Mouse (Mus musculus) forebrain, embryonic 11.5 days (tissue): ENCODE data around the gene Gm20532. TPM values are rescaled to one million over a fixed set of nuclear protein-coding genes. Genes with fewer than 3 reads are reported as not detected.

Source experiments
- ATAC-seq: fragments of 200-750 bp; cut with Nextera tagmentation; replicated peaks from 2 replicates; pipeline ENCODE4 v1.8.0; 2017; ENCODE audit warnings: moderate TSS enrichment; ENCODE audit not compliant: low FRiP score
- DNase-seq: peaks from one replicate; pipeline ENCODE4 v3.0.0-alpha.2; 2017; ENCODE audit warnings: low spot score
- H3K27ac ChIP-seq: fragments of 300-500 bp; sonication (generic); 2 replicates; pipeline ENCODE4 v1.5.1; 2014; ENCODE audit warnings: low read depth, low read length
- H3K27me3 ChIP-seq: fragments of 300-500 bp; sonication (generic); 2 replicates; pipeline ENCODE4 v1.6.1; 2014; ENCODE audit warnings: mild to moderate bottlenecking, low read length, mixed read lengths; ENCODE audit not compliant: control insufficient read depth, insufficient read depth
- H3K36me3 ChIP-seq: fragments of 300-500 bp; sonication (generic); 2 replicates; pipeline ENCODE4 v1.6.1; 2014; ENCODE audit warnings: mild to moderate bottlenecking, low read length, moderate library complexity, mixed read lengths; ENCODE audit not compliant: control insufficient read depth, insufficient read depth
- H3K4me1 ChIP-seq: fragments of 300-500 bp; sonication (generic); replicated peaks from 2 replicates; pipeline ENCODE4 v1.6.1; 2014; ENCODE audit warnings: low read length, mixed read lengths; ENCODE audit not compliant: control insufficient read depth, insufficient read depth
- H3K4me2 ChIP-seq: fragments of 300-500 bp; sonication (generic); 2 replicates; pipeline ENCODE4 v1.6.1; 2014; ENCODE audit warnings: low read depth, mild to moderate bottlenecking, low read length, moderate library complexity, mixed read lengths; ENCODE audit not compliant: severe bottlenecking
- H3K4me3 ChIP-seq: fragments of 300-500 bp; sonication (generic); 2 replicates; pipeline ENCODE4 v1.5.1; 2014; ENCODE audit warnings: low read depth, low read length
- H3K9ac ChIP-seq: fragments of 300-500 bp; sonication (generic); 2 replicates; pipeline ENCODE4 v1.6.1; 2014; ENCODE audit warnings: low read length
- H3K9me3 ChIP-seq: fragments of 300-500 bp; sonication (generic); 2 replicates; pipeline ENCODE4 v1.6.1; 2016; ENCODE audit warnings: low read length, mixed read lengths; ENCODE audit not compliant: control insufficient read depth
- WGBS: fragments of 180-500 bp; shearing (Covaris S2); extraction: QIAGEN DNeasy Blood & Tissue Kit; methylation state at CpG from one replicate; pipeline ENCODE4 v1.1.7; 2014; 5-methylcytosine and 5-hydroxymethylcytosine counted together
- polyA plus RNA-seq: library from polyadenylated mRNA; unstranded; fragments of >200 nt; fragmentation: Nextera tagmentation; extraction: Ambion mirVana; gene quantifications from 2 replicates; pipeline ENCODE4 v1.2.1, GENCODE M21; 2014

Gene Gm20532
- polyA plus RNA-seq, 1 experiment from 2014 or later = not detected

DNA sequence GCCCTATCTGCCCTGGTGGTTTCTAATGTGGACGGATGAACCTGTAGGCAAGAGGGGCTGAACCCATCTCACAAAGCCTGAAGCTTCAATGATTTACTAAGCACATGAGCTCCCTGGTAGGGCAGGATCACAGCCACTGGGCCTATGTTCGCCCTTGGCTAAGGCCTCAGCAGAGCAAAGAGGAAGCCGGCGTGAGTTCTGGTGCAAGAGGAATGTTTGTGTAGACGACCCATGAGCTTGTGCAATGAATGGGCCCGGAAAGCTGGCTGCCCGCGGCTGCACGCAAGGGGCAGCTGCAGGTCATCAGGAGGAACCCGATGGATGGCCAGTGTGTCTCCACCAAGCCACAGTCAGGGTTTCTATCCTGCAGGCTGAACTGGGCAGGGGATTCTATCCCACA, 36.6 kb upstream of the Gm20532 start:
- no peak overlapping the region for H3K27ac ChIP-seq
- WGBS = 90% methylated on average over 10 of the region's 10 CpGs
- H3K27me3 ChIP-seq = no peaks in the 10 kb centered on the region
- H3K36me3 ChIP-seq = no peaks in the 10 kb centered on the region
- H3K9ac ChIP-seq = no peak overlapping the region
- H3K9me3 ChIP-seq = no peaks in the 10 kb centered on the region
- H3K4me3 ChIP-seq = no peak overlapping the region
- H3K4me1 ChIP-seq = 0 out of 2 replicates have a peak, but pooled peaks cover 2% of the 10 kb centered on the region
- DNase-seq = no peak
- ATAC-seq = no peak
- H3K4me2 ChIP-seq = no peak overlapping the region

GRCm38 (mm10) chr2:26550205-26550604, 36.2 kb upstream of the Gm20532 start:
- no peak for DNase-seq
- WGBS = 81% methylated on average over 3 of the region's 3 CpGs
- Histone ChIP-seq H3K4me3 (no peak overlapping the region), H3K36me3 (no peaks in the 10 kb centered on the region), H3K9me3 (no peaks in the 10 kb centered on the region), H3K27me3 (no peaks in the 10 kb centered on the region), H3K4me2 (no peak overlapping the region), H3K27ac (no peak overlapping the region), H3K9ac (no peak overlapping the region), H3K4me1 (0 out of 2 replicates have a peak, but pooled peaks cover 2% of the 10 kb centered on the region)
- no peak for ATAC-seq

DNA sequence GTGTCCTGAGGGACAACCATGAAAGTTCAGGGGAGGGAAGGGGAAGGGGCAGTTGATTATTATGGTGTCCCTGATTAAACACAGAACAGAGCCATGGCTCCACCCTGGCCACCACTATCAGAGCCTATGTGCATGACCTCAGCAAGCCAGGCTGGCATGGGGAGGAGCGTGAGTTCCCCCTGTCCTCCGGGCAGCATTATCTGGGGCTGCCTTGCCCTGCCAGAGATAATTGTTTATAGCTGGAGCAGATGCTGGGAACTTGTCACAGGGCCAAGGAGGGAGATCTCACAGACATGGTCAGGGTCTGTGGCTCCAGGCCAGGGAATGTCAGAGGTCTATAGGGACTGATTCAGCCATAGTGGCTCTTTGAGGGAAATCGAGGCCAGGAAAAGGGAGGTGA, 35.7 kb upstream of the Gm20532 start:
- ATAC-seq (no peak), DNase-seq (no peak)
- Histone ChIP-seq H3K27me3 (no peaks in the 10 kb centered on the region), H3K4me2 (no peak overlapping the region), H3K27ac (no peak overlapping the region), H3K9me3 (no peaks in the 10 kb centered on the region), H3K4me1 (0 out of 2 replicates have a peak, but pooled peaks cover 2% of the 10 kb centered on the region), H3K4me3 (no peak overlapping the region), H3K36me3 (no peaks in the 10 kb centered on the region), H3K9ac (no peak overlapping the region)
- WGBS = 90% methylated on average over 3 of the region's 3 CpGs

DNA sequence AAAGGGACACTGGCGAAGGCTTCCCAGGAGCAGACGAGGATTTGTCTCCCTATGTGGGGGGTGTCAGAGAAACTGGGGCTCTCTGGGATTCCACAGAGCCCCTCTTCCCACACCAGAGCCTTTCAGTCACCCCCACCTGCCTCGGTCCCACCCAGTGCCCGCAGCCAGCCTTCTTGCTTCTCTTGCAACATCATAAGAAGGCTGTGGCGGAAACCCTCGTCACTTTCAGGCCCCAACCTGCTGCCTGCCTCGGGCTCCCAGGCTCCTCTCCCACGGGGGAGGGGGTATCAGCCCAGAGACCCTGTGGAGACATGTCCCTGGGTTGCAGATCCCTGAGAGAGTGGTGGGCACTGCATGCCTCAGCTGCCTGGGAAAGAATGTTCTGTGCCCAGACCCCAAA, 35.0 kb upstream of the Gm20532 start:
- Histone ChIP-seq H3K9ac (no peak overlapping the region), H3K27me3 (no peaks in the 10 kb centered on the region), H3K4me1 (0 out of 2 replicates have a peak, but pooled peaks cover 2% of the 10 kb centered on the region), H3K36me3 (no peaks in the 10 kb centered on the region), H3K4me3 (no peak overlapping the region), H3K9me3 (no peaks in the 10 kb centered on the region), H3K27ac (no peak overlapping the region), H3K4me2 (no peak overlapping the region)
- DNase-seq (no peak), ATAC-seq (no peak)
- 72% methylated on average over 8 of the region's 8 CpGs for WGBS

DNA sequence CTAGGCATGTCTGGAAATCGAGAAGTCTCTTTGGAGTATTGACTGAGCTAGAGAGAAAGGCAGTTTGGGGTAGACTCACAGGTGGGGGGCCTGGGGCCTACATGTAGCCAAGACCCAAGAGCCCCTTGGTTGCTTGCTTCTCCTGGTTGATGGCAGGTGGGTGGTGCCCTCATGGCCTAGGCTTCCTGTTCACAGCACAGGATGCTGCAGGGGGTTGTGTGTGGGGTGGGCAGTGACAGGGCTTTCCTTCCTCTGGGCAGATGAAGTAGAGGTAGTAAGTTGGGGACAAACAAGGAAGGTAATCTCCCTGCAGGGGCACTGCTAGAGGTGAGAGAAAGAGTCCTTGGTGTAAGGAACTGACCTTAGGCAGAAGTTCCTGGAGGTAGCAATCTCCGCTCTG, 34.4 kb upstream of the Gm20532 start:
- H3K36me3 ChIP-seq = no peaks in the 10 kb centered on the region
- 93% methylated on average over 2 of the region's 2 CpGs for WGBS
- no peak overlapping the region for H3K4me3 ChIP-seq
- H3K9me3 ChIP-seq = no peaks in the 10 kb centered on the region
- no peak for DNase-seq
- H3K4me2 ChIP-seq = no peak overlapping the region
- ATAC-seq = no peak
- 0 out of 2 replicates have a peak, but pooled peaks cover 2% of the 10 kb centered on the region for H3K4me1 ChIP-seq
- H3K27ac ChIP-seq = no peak overlapping the region
- H3K9ac ChIP-seq = no peak overlapping the region
- H3K27me3 ChIP-seq = no peaks in the 10 kb centered on the region

DNA sequence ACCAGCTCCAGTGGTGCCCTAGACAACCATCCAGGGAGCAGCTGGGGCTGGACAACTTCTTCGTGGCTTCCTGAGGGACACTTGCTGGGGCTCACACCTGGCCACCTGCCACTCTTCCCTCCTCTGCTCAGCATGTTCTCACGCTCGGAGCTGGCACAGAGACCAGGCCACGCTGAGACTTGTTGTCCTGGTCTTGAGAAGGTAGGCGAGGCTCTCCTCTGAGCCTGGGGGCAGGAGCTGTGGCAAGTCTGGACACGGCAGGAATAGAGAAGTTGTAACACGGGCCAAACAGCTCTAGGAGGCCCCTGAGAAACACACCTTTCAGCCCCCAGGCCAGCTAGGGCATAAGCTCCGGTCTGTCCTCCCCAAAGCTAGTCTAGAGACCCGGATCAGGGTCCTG, 32.5 kb upstream of the Gm20532 start:
- ATAC-seq (no peak), DNase-seq (no peak)
- Histone ChIP-seq H3K27ac (no peak overlapping the region), H3K9me3 (no peaks in the 10 kb centered on the region), H3K27me3 (no peaks in the 10 kb centered on the region), H3K4me1 (no peaks in the 10 kb centered on the region), H3K36me3 (no peaks in the 10 kb centered on the region), H3K4me2 (no peak overlapping the region), H3K9ac (no peak overlapping the region), H3K4me3 (no peak overlapping the region)
- 83% methylated on average over 9 of the region's 9 CpGs for WGBS

DNA sequence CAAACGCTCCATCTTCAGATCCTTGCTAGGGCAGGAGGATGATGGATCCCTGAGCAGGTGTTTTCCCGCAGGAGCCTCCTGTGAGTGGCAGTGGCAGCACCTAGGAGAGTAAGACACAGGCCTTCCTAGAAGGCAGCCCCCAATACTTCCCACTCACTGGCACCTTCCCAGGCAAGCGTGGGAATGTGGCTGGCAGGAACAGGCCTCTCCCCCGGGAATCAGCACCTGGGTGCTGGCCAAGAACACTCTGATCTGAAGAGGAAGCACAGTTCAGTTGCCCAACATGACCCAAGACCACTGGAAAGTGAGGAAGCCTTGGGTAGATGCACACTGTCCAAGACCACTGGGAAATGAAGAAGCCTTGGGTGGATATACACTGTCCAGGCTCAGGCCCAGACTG, 31.4 kb upstream of the Gm20532 start:
- H3K36me3 ChIP-seq = no peaks in the 10 kb centered on the region
- ATAC-seq (no peak), DNase-seq (no peak)
- 93% methylated on average over 4 of the region's 4 CpGs for WGBS
- H3K4me1 ChIP-seq = no peaks in the 10 kb centered on the region
- no peak overlapping the region for H3K4me2 ChIP-seq
- no peak overlapping the region for H3K4me3 ChIP-seq
- no peak overlapping the region for H3K9ac ChIP-seq
- H3K27me3 ChIP-seq = no peaks in the 10 kb centered on the region
- no peak overlapping the region for H3K27ac ChIP-seq
- H3K9me3 ChIP-seq = no peaks in the 10 kb centered on the region

- H3K36me3 ChIP-seq = no peaks in the 10 kb centered on the region
- 76% methylated on average over 4 of the region's 4 CpGs for WGBS
- no peak overlapping the region for H3K4me2 ChIP-seq
- H3K27me3 ChIP-seq = no peaks in the 10 kb centered on the region
- no peak overlapping the region for H3K4me3 ChIP-seq
- peaks cover 5% of the 10 kb centered on the region; the same call in 1 of the 2 replicates for H3K4me1 ChIP-seq
- DNase-seq (no peak), ATAC-seq (no peak)
- no peak overlapping the region for H3K27ac ChIP-seq
- H3K9ac ChIP-seq = no peak overlapping the region
- H3K9me3 ChIP-seq = no peaks in the 10 kb centered on the region
These were observed 29.9 kb upstream of the Gm20532 start for GRCm38 (mm10) chr2:26556535-26556993.

GRCm38 (mm10) chr2:26560506-26560905, 25.9 kb upstream of the Gm20532 start:
- Histone ChIP-seq H3K36me3 (no peaks in the 10 kb centered on the region), H3K4me2 (no peak overlapping the region), H3K27ac (0 out of 2 replicates have a peak overlapping the region, but pooled peaks have one; percentile 6), H3K27me3 (no peaks in the 10 kb centered on the region), H3K4me3 (no peak overlapping the region), H3K4me1 (peaks cover 9% of the 10 kb centered on the region; the same call in 1 of the 2 replicates), H3K9ac (peak overlapping the region; percentile 29), H3K9me3 (no peaks in the 10 kb centered on the region)
- no peak for ATAC-seq
- DNase-seq = no peak
- WGBS = 79% methylated on average over 5 of the region's 5 CpGs
